Mouse (Mus musculus) hindbrain, embryonic 10.5 days (tissue): ENCODE measurements around the gene Rps19. TPM values are rescaled to one million over a fixed set of nuclear protein-coding genes. Genes with fewer than 3 reads are reported as not detected.
A peak's percentile ranks its signal among the peaks of the same experiment; 100 is the strongest.

Experiments
- DNase-seq: peaks from one replicate; pipeline ENCODE4 v3.0.0-alpha.2; 2017; ENCODE audit warnings: low spot score
- H3K27ac ChIP-seq: fragments of 300-500 bp; sonication (generic); 2 replicates; pipeline ENCODE4 v1.5.1; 2016; ENCODE audit warnings: mild to moderate bottlenecking, moderate library complexity
- H3K27me3 ChIP-seq: fragments of 300-500 bp; sonication (generic); 2 replicates; pipeline ENCODE4 v1.6.1; 2016; ENCODE audit warnings: mild to moderate bottlenecking; ENCODE audit not compliant: poor library complexity, insufficient read depth, severe bottlenecking
- H3K36me3 ChIP-seq: fragments of 300-500 bp; sonication (generic); 2 replicates; pipeline ENCODE4 v1.6.1; 2016; ENCODE audit warnings: mild to moderate bottlenecking, moderate library complexity
- H3K4me1 ChIP-seq: fragments of 300-500 bp; sonication (generic); replicated peaks from 2 replicates; pipeline ENCODE4 v1.6.1; 2016; ENCODE audit warnings: mild to moderate bottlenecking
- H3K4me3 ChIP-seq: fragments of 300-500 bp; sonication (generic); 2 replicates; pipeline ENCODE4 v1.5.1; 2016; ENCODE audit warnings: mild to moderate bottlenecking, moderate library complexity
- H3K9me3 ChIP-seq: fragments of 300-500 bp; sonication (generic); 2 replicates; pipeline ENCODE4 v1.6.1; 2016; ENCODE audit warnings: mild to moderate bottlenecking, moderate library complexity
- WGBS: fragments of 180-500 bp; shearing (Covaris S2); methylation state at CpG from one replicate; pipeline ENCODE4 v1.1.7; 2016; 5-methylcytosine and 5-hydroxymethylcytosine counted together
- polyA plus RNA-seq: library from polyadenylated mRNA; unstranded; fragments of >200 nt; fragmentation: Nextera tagmentation; extraction: Ambion mirVana; gene quantifications from 2 replicates; pipeline ENCODE4 v1.2.1, GENCODE M21; 2016

Gene Rps19
- polyA plus RNA-seq, 1 experiment from 2014 or later: 1,985 TPM

- Histone ChIP-seq H3K9me3 (no peaks in the 10 kb centered on the region), H3K4me3 (no peak within 1 kb of the TSS), H3K27ac (no peak within 1 kb of the TSS), H3K27me3 (no peaks in the 10 kb centered on the region), H3K36me3 (peaks cover 10% of the 10 kb centered on the region), H3K4me1 (peaks cover 7% of the 10 kb centered on the region)
- 78% methylated on average over 12 of the region's 12 CpGs for WGBS
- DNase-seq: no peak
Observed at GRCm38 (mm10) chr7:24897224-24897623, 13.1 kb downstream of the Rps19 start, which contains the start of gene Cd79a. Gene Cd79a (plus strand): TSS chr7:24897381.

DNA sequence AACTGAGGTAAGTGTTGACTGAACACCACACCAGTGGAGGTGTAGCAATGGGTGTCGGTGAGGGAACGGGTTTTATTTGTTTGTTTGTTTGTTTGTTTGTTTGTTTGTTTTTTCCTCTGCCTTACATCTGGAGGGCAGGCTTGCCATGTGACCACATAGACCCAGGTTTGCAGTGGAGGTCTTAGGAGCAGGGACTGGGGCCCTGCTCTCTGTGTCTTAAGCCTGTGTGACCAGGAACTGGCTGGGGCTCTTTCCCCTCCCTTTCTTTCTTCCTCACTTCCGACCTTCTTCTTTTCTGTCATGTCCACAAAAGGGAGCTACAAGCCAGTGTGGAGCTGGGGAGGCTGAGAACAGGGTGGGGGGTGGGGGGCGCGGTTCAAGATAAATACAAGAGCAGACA lies 13.8 kb downstream of the Rps19 start:
- WGBS: 70% methylated on average over 5 of the region's 5 CpGs

DNA sequence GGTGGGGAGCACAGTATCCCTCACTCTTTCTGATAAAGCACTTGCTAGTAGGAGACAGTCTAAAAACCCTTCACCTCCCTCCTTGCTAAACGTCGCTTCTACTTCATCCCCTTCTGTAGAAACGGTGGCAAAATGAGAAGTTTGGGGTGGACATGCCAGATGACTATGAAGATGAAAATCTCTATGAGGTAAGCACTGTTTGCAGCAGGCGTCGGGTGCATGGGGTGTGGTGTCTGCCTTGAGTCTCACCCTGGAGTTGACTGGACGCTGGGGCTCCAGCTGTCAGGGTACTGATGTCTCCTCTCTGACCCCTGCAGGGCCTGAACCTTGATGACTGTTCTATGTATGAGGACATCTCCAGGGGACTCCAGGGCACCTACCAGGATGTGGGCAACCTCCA lies 16.9 kb downstream of the Rps19 start:
- no peak overlapping the region for H3K27ac ChIP-seq
- peaks cover 43% of the 10 kb centered on the region for H3K4me1 ChIP-seq
- H3K27me3 ChIP-seq: no peaks in the 10 kb centered on the region
- no peaks in the 10 kb centered on the region for H3K9me3 ChIP-seq
- DNase-seq: no peak
- no peak overlapping the region for H3K4me3 ChIP-seq
- H3K36me3 ChIP-seq: no peaks in the 10 kb centered on the region
- WGBS: 87% methylated on average over 6 of the region's 6 CpGs

More for the DNA sequence above, 13.8 kb downstream of the Rps19 start:
- H3K27me3 ChIP-seq: no peaks in the 10 kb centered on the region
- no peaks in the 10 kb centered on the region for H3K9me3 ChIP-seq
- no peak overlapping the region for H3K4me3 ChIP-seq
- DNase-seq: no peak
- H3K36me3 ChIP-seq: peaks cover 4% of the 10 kb centered on the region; the same call in 1 of the 2 replicates
- H3K27ac ChIP-seq: no peak overlapping the region
- H3K4me1 ChIP-seq: peaks cover 14% of the 10 kb centered on the region

GRCm38 (mm10) chr7:24901842-24902241 lies 17.7 kb downstream of the Rps19 start:
- 83% methylated on average over 1 of the region's 1 CpGs for WGBS
- H3K27ac ChIP-seq: peak overlapping the region; percentile 40; the same call in 1 of the 2 replicates

DNA sequence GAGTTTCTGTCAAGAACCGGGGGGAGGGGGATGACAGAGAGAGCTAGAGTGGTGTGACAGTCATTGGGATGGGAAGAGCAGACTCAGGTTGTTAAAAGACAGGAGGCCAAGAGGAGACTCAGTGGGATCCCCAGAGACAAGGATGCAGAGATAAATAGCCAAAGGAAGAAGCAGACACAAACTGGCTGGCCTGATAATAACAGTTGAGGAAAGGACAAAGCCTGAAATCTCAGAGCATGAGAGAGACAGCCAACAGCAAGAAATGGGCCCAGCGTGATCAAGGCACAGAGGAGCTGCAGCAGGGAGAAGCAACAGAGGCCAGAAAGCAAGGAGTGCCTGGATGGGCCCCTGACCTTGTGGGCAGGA lies 18.1 kb downstream of the Rps19 start:
- H3K9me3 ChIP-seq: no peaks in the 10 kb centered on the region
- H3K4me1 ChIP-seq: peaks cover 54% of the 10 kb centered on the region
- H3K27ac ChIP-seq: peak overlapping the region; percentile 91
- H3K27me3 ChIP-seq: no peaks in the 10 kb centered on the region
- H3K36me3 ChIP-seq: no peaks in the 10 kb centered on the region
- no peak for DNase-seq
- 58% methylated on average over 2 of the region's 2 CpGs for WGBS
- peak overlapping the region; percentile 76 for H3K4me3 ChIP-seq

More at GRCm38 (mm10) chr7:24901842-24902241, 17.7 kb downstream of the Rps19 start:
- Histone ChIP-seq H3K36me3 (no peaks in the 10 kb centered on the region), H3K4me1 (peaks cover 50% of the 10 kb centered on the region), H3K9me3 (no peaks in the 10 kb centered on the region), H3K27me3 (no peaks in the 10 kb centered on the region), H3K4me3 (peak overlapping the region; percentile 76; the same call in 1 of the 2 replicates)
- no peak for DNase-seq

GRCm38 (mm10) chr7:24902630-24903443 lies 18.7 kb downstream of the Rps19 start, which contains the start of gene Arhgef1:
Gene Arhgef1 (plus strand): TSS chr7:24902912.
- peak; percentile 57 for DNase-seq
- Histone ChIP-seq H3K27ac (peak within 1 kb of the TSS; percentile 91), H3K9me3 (no peaks in the 10 kb centered on the region), H3K4me1 (peaks cover 60% of the 10 kb centered on the region), H3K36me3 (peaks cover 4% of the 10 kb centered on the region; the same call in 1 of the 2 replicates), H3K4me3 (peak within 1 kb of the TSS; percentile 76), H3K27me3 (no peaks in the 10 kb centered on the region)
- 5% methylated on average over 68 of the region's 68 CpGs for WGBS

DNA sequence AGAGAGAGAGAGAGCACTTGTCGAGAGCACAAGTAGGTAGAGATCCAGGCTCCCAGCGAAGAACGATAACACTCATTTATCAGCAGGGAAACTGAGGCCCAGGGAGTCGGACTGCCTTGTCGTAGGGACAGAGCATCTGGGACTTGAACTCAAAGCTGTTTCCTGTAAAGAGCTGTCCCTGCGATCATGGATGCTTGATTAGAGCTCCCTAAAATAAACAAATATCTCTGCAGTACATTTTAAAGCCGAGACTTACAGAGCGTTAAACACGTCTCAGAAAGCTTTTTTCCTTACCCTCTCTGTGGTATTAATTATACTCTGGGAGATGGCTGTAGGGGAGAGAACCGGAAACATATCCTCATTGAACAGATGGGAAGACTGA lies 19.3 kb downstream of the Rps19 start:
- no peak for DNase-seq
- Histone ChIP-seq H3K27me3 (no peaks in the 10 kb centered on the region), H3K27ac (peak overlapping the region; percentile 91), H3K9me3 (no peaks in the 10 kb centered on the region), H3K36me3 (peaks cover 10% of the 10 kb centered on the region), H3K4me1 (peaks cover 59% of the 10 kb centered on the region), H3K4me3 (peak overlapping the region; percentile 76)
- 45% methylated on average over 10 of the region's 10 CpGs for WGBS

GRCm38 (mm10) chr7:24904070-24904483 lies 19.9 kb downstream of the Rps19 start:
- Histone ChIP-seq H3K36me3 (peaks cover 17% of the 10 kb centered on the region), H3K9me3 (no peaks in the 10 kb centered on the region), H3K27me3 (no peaks in the 10 kb centered on the region), H3K27ac (peak overlapping the region; percentile 85), H3K4me1 (peaks cover 59% of the 10 kb centered on the region), H3K4me3 (peak overlapping the region; percentile 76)
- DNase-seq: peak; percentile 97
- under 1% methylated on average over 30 of the region's 30 CpGs for WGBS

DNA sequence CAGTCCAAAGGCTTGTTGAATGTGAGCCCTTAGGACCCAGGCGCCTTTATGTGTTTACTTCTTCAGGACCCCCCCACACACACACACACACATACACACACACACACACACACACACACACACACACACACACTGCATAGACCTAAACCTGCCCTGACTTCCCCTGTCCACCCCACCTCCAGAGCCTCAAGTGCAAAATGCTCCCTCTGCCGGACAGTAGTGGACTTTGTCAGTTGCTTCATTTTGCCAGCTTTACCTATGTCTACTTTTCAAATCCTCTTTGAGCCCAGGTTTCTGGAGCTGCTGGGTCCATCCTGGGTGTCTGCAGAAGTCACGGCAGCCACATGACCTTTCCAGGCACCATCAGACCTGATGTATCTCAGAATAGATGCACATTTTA lies 20.8 kb downstream of the Rps19 start:
- Histone ChIP-seq H3K9me3 (no peaks in the 10 kb centered on the region), H3K4me3 (peak overlapping the region; percentile 76), H3K36me3 (peaks cover 24% of the 10 kb centered on the region), H3K27me3 (no peaks in the 10 kb centered on the region), H3K4me1 (peaks cover 59% of the 10 kb centered on the region), H3K27ac (peak overlapping the region; percentile 85)
- WGBS: 15% methylated on average over 3 of the region's 3 CpGs
- DNase-seq: peak; percentile 73

DNA sequence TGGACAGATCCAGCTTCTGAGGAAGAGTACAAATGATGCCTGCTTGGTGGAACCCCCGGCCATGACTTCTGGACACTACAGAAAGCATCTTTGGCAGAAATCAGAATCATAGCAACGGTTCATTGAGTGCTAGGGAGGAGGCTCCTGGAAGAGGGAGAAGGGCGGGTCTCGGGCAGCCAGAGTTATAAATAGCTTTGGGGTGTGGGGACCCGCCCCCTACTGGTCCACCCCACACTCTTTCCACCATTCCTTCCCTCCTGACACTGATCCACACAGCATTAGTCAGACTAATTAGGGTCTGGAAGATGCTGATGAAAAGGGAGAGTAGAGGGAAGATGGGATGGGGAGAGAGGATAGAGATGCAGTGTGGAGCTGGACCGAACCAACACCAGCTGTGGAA lies 22.4 kb downstream of the Rps19 start:
- 46% methylated on average over 6 of the region's 6 CpGs for WGBS
- 0 out of 2 replicates have a peak overlapping the region, but pooled peaks have one; percentile 2 for H3K4me3 ChIP-seq
- H3K4me1 ChIP-seq: peaks cover 59% of the 10 kb centered on the region

GRCm38 (mm10) chr7:24907211-24907748 lies 23.1 kb downstream of the Rps19 start:
- WGBS: 34% methylated on average over 13 of the region's 13 CpGs
- peak overlapping the region; percentile 23; the same call in 1 of the 2 replicates for H3K4me3 ChIP-seq

More for the DNA sequence above, 22.4 kb downstream of the Rps19 start:
- Histone ChIP-seq H3K27me3 (no peaks in the 10 kb centered on the region), H3K27ac (peak overlapping the region; percentile 17; the same call in 1 of the 2 replicates), H3K9me3 (no peaks in the 10 kb centered on the region), H3K36me3 (peaks cover 30% of the 10 kb centered on the region)
- DNase-seq: no peak

GRCm38 (mm10) chr7:24912480-24912879 lies 28.3 kb downstream of the Rps19 start:
- WGBS: 96% methylated on average over 14 of the region's 14 CpGs
- Histone ChIP-seq H3K36me3 (peaks cover 59% of the 10 kb centered on the region), H3K27me3 (no peaks in the 10 kb centered on the region), H3K9me3 (no peaks in the 10 kb centered on the region), H3K27ac (no peak overlapping the region), H3K4me1 (peaks cover 5% of the 10 kb centered on the region), H3K4me3 (no peak overlapping the region)
- DNase-seq: no peak

More at GRCm38 (mm10) chr7:24907211-24907748, 23.1 kb downstream of the Rps19 start:
- Histone ChIP-seq H3K27me3 (no peaks in the 10 kb centered on the region), H3K36me3 (peaks cover 35% of the 10 kb centered on the region), H3K9me3 (no peaks in the 10 kb centered on the region), H3K4me1 (peaks cover 53% of the 10 kb centered on the region), H3K27ac (peak overlapping the region; percentile 17; the same call in 1 of the 2 replicates)
- DNase-seq: no peak
